Mouse (Mus musculus) bone marrow, adult 2 months (tissue): ENCODE data around the gene Dlgap1.

Experiments
- CTCF ChIP-seq: fragments of 200-500 bp; IDR thresholded peaks from 2 replicates; pipeline ENCODE4 v1.5.1; 2011; ENCODE audit warnings: low read length, control low read depth; ENCODE audit not compliant: control insufficient read depth, insufficient read depth
- POLR2A ChIP-seq: fragments of 200-500 bp; IDR thresholded peaks from 2 replicates; pipeline ENCODE4 v1.6.1; 2011; ENCODE audit warnings: low read depth, mild to moderate bottlenecking, control low read depth, low read length, borderline replicate concordance; ENCODE audit not compliant: control insufficient read depth

- TF ChIP-seq POLR2A (no peak), CTCF (no peak)
Measured at GRCm38 (mm10) chr17:70713470-70713869, 744.6 kb downstream of the Dlgap1 start.
